Mouse (Mus musculus): ENCODE data around the gene Rex1bd. TPM values are rescaled to one million over a fixed set of nuclear protein-coding genes. Genes with fewer than 3 reads are reported as not detected.

Rex1bd gene
- total RNA-seq (2021), result 100 to 1,000 TPM in 1 of 2 experiments, 10 to 100 TPM in 1; 91.1 to 101 TPM

DNA sequence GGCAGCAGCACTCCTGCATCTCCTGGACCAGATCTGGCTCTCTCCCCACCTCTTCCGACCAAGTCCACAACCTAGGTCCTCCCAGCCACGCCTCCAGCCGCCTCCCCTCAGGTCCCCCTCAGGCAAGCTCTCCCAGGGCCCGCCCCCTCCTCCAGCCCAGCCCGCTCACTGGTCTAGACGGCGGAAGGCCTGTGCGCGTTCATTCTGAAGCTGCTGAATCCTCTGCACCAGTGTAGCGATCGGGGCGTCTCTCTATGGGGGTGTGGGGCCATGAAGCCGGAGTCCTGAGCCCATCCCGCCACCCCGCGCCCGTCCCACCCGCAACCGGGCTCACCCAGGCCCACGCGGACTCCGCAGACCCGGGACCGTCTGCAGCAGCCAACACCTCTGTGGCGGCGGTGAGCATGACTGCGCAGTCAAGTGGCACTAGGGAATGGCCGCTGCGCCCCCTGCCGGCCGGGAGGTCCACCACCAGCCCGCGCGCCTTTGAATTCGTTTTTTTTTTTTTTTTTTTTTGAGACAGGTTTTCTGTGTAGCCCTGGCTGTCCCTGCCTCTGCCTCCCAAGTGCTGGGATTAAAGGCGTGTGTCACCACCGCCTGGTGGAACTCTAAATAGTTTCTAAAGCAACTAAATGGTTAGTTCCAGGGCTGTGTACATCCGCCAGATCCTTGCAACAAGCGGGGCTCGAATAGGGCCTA is at the start of gene Rex1bd:
TSS of gene Rex1bd (minus strand) at position 425 of the 699 bp plus-strand sequence.
- peak; percentile 95 to 98 for DNase-seq (ENCODE audit: extremely low spot score in 1 of 2, low spot score in 1 of 2)

DNA sequence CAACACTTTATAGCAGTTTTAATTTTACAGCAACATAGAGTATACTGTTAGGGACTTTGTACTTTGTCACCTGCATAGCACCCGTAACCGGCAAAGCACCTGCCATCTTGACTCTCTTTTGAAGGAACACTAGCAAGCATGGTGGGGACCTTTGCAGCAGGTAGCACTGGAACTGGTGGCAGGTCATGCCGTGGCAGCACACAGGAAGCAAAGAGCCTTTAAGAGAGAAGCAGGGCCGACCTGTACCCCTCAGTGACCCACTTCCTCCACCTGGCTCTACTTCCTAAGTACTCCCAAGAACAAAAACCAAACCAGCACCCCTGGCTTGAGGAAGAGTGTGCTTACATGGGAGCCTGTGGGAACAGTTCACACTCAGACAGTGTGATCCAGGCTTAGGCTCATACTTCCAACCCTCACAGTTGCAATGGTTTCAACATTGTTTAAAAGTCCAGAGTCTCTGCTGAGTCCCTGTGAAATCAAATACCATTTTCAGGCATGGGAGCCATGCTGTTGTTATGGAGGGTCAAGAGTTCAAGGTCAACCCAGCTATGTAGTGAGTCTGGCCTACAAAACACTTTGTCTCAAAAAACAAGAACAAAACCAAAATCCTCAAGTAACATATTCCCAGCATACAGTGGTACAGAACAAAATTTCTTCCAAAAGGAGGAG is 48.7 kb upstream of the Rex1bd start:
- no peak for DNase-seq (ENCODE audit: extremely low spot score in 1 of 2, low spot score in 1 of 2)

DNA sequence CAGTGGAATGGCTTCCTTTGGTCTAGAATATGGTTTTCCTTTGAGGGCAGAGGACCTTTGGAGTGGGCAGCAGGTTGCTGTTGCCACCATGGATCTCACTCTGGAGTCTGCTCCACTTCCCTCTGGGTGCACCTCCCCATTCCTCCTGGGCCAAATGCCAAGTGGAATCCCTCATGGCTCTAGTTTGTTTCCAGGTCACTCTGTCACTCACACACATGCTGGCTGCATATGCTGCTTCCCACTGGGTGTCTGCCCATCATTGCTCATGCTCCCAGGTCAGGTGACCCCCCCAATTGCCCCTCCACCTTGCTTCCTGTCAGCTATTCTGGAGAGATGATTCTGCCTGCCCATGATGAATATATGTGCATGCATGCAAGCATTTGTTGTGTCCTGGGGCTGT is 47.2 kb upstream of the Rex1bd start:
- DNase-seq (ENCODE audit: extremely low spot score in 1 of 2, low spot score in 1 of 2), result peak in 1 of 2 experiments; percentile 21

DNA sequence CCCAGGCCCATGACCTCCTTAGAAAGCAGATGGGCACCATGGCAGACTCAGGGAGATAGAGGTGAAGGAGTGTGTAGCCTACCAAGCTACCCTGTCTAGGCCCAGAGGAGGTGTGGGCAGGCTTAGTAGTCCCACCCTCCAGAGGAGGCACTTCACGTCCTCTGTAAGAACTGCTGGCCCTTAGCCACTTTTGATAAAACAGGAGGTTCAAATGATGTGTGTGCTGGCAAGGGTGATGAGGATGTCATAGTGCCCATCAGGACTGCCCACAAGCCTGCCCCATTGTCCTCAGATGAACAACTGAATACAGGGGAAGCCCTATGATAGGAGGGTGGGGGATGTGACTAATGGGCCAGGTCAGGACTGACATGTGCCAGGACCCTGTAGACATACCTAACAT is 46.3 kb upstream of the Rex1bd start:
- no peak for DNase-seq (ENCODE audit: extremely low spot score in 1 of 2, low spot score in 1 of 2)

DNA sequence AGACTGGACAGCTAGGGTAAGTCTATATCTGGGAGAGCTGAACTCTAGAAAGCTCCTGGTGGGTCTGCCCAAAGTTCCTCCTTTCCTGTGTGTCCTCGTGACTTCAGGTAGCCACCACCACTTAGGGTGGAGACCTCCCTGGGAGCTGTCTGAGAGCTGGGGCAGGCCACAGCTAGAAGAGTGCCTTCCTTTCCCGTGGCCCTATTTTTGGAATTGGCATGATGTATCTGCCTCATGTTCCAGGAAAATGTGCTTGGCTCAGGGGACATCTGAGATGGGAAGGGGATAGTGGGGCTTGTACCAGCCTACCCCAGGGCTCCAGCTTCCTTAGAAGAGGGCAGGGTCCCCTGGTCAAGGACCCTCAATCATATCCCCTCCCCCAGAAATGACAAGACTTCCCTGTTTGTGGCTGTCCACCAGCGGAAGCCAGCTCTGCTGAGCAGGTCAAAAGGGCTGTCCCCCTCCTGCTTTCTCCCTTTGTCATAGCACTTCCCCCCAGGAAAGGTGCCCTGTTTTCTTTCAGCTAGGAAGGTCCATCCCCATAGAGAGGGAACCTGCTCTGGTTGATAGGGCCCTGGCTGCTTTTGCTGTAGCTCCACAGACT is 45.1 kb upstream of the Rex1bd start:
- DNase-seq (ENCODE audit: extremely low spot score in 1 of 2, low spot score in 1 of 2), result no peak

DNA sequence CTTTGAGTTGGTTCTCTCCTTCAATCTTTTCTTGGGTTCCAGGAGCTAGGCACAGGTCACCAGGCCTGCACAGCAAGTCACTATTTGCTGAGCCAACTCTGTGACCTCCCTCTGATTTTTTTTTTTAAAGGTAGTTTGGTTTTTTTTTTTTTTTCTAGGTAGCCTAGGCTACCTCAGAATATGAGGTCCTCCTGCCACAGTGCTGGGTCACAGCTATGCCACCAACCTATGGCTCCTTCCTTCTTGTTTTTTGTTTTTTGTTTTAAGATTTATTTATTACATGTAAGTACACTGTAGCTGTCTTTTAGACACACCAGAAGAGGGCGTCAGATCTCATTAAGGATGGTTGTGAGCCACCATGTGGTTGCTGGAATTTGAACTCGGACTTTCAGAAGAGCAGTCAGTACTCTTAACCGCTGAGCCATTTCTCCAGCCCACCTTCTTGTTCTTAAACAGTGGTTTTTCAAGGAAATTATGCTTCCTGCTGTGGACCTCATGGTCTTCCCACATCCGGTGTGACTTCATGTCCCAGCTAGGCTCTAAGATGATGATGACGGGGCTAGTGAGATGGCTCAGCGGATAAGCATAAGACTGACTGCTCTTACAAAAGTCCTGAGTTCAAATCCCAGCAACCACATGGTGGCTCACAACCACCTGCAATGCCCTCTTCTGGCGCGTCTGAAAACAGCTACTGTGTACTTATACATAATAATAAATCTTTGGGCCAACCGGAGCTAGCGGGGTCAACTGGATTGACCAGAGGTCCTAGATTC is 43.0 kb upstream of the Rex1bd start:
- DNase-seq (ENCODE audit: extremely low spot score in 1 of 2, low spot score in 1 of 2), result no peak

DNA sequence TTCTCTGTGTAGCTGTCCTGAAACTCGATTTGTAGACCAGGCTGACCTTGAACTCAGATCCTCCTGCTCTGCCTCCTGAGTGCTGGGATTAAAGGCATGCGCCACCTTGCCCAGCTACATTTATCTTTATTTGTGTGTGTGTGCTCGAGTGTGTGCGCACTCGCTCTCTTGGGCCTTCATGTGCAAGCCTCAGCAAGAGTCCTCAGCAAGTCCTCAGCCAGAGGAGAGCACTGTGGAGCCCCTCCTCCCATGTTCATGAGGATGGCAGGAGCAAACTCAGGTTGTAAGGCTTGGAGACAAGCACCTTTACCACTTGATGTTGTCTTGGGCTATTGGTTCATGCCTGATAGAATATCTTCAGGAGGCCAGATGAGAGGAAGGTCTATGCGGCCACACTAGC is 41.2 kb upstream of the Rex1bd start:
- no peak for DNase-seq (ENCODE audit: extremely low spot score in 1 of 2, low spot score in 1 of 2)

DNA sequence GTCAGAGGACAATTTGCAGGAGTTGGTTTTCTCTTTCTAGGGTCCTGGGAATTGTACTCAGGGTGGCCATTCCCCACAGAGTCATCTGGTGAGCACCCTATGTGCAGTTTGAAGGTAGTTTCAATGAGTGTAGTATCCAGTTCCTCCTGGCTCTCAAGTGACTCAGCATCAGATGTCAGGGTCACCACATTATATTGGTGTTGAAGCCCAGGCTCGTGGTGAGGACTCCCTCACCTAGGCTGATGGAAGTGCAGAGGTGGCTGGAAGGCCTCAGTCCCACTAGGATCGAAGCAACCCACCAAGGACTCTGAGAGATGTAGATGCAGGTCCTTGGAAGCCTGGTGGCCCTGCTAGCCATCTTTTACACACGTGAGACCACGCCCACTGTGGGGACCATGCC is 39.9 kb upstream of the Rex1bd start:
- no peak for DNase-seq (ENCODE audit: extremely low spot score in 1 of 2, low spot score in 1 of 2)

DNA sequence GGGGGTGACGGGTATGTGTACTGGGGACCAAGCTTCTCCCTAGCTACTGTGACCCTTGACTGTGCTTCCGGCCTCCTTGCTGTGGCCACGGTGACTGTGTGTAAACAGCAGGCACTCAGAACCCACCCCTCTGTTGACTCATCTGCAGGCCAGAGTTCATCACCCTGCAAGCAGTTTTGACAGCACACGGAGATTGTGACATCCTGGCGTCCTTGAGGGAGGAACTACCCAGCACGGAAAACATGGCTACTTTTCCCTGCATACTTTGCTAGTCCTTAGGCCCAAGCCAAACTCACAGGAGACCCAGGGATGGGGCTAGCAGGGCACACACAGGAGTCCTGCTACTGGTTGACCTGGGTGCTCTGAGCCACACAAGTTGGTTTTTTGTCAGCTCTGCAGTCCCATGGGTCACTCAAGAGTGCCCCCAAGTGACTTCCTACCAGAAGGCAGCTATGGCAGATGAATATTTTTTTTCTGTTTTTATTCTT is 37.7 kb upstream of the Rex1bd start:
- no peak for DNase-seq (ENCODE audit: extremely low spot score in 1 of 2, low spot score in 1 of 2)

DNA sequence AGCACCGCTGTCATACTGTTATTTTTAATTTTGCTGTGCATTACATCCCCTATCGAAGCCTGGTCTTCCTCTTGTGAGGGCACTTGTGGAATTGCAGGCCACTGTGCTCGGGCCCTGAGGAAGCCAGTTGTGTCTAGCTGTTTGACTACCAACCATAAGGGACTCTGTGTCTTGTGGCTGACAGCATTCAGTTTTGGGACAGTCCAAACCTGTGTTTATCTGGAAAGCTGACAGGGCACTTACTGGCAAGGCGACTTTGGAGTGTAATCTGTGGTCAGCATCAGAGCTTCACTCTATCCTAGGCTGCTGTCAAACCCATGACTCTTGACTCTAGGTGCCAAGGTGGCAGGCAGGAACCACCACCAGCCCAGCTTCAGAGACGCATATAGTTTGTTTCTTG is 34.5 kb upstream of the Rex1bd start:
- DNase-seq (ENCODE audit: extremely low spot score in 1 of 2, low spot score in 1 of 2), result no peak

DNA sequence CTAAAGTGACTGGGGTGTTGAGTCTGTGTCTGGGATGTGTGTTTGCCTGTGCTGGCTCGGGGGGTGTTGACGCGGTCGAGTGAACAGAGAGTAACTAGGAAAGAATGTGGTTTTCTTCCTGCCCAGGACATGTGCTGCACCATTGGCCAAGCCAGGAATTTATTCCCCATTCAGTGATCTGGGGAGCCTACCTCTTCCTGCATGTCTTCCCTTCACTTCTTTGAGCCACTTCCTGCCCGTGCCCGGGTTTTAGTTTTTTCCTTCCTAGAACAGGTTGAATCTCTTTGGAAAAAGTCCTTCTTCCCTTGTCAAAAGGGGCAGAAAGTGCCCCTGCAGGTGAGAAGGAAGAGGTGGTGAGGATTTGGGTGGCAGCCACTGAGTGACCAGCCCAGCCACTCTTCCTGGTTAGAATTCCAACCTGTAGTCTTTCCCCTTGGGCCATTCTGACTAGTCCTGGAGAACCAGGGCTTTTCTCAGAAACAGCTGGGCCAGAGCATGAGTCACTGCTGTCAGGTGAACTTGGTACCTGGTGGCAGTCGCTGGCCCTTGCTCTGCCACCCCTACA is 34.0 kb upstream of the Rex1bd start:
- no peak for DNase-seq (ENCODE audit: extremely low spot score in 1 of 2, low spot score in 1 of 2)

DNA sequence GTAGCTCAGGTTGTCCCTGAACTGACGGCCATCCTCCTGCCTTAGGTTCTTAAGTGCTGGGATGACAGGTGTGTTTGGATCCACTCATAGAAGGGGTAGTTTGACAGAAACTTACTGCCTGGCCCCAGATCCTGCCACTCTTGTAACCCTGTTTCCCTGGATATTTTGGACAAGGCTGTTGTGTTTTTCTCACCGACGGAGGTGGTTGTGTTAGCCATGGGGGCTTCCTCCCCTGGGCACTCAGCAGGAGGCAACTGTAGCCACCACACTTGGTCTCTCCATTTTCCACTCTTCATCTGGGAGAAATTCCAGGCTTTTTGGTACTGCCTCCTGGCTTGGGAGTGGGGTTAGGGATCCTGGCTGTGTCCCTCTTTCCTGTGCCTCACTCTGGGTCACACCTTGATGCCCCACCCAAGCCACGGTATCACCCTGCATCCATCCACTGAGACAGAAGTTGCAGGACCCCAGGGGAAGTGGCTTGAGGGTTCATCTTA is 33.5 kb upstream of the Rex1bd start:
- no peak for DNase-seq (ENCODE audit: extremely low spot score in 1 of 2, low spot score in 1 of 2)

DNA sequence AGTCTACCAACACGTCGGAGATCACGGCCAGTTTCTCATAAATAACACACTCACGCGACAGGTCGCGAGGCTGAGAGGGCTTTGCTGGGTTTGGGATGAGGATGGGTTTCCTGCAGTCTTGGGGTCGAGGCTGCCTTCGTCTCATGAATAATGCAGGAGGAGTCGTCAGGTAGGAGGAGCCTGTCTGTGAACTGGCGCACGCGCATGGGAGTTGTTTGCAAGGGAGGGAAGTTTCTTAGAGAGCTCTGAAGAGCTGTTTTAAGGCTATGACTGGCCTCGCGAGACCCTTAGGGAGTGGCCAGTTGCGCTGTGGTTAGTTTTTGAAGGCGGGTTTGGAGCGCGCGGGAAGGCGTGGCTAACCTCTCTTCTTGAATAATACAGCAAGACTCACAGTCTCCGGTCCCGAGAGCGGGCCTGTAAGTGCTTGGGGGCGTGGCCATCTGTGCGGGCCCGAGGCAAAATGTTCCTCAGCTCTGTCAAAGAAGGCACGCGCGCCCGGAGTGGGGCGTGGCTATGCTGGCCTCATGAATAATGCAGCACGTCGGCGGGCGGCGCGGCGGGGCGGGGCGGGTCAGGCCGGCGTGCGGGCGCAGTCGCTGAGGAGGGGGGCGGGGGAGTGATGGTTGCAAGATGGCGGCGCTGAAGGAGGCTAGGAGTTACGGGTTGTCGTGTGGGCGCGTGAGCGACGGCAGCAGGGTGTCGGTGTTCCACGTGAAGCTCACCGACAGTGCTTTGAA is 32.7 kb upstream of the Rex1bd start, which contains the start of gene Ell:
TSS of gene Ell (plus strand) at position 381 of the 737 bp plus-strand sequence.
- peak; percentile 96 to 99 for DNase-seq (ENCODE audit: extremely low spot score in 1 of 2, low spot score in 1 of 2)

DNA sequence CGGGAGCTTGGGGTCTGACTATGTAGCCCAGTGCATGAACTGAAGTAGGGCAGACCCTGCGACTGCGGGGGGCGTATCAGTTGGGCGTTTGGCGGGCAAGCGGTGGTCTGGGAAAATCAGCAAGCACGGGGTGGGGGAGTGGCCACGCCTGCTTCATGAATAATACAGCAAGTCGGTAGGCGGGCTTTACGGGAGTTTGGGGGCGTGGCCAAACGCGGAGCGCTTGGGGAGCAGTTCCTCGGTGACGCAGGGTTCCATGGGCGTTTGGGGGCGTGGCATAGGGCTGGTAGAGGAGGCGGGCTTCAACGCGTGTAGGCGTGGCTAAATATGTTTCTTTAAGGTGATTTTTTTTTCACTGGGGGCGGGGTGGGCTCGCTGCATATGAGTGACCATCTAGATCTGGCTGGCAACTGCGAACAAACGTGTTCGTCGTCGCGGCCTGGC is 32.1 kb upstream of the Rex1bd start:
- peak in 1 of 2 experiments; percentile 98 for DNase-seq (ENCODE audit: extremely low spot score in 1 of 2, low spot score in 1 of 2)

DNA sequence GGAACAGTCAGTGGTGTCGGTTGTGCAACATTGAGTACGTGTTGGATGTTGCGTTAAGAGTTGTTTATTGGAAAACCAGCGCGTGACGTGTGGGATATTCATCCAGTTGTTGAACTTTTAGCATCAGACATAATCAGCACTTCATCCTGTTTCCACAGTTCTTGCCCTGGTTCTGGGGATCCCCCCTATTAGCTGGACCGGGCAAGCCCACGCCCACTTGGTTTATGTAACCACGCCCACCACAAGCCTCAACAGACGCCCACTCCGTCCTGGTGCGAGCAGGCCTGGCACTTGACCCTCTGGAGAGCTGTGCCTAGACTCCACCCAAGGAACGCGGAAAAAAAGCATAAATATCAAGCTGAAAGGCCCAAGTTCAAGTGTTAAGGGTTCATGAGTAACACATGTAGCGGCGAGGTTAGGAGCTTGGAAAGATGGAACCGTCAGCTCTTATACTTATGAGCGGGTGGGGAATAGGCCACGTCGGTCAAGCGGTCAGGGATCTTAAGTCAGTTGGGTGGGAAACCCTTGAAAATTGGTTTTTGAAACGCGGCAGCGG is 31.6 kb upstream of the Rex1bd start:
- no peak for DNase-seq (ENCODE audit: extremely low spot score in 1 of 2, low spot score in 1 of 2)

DNA sequence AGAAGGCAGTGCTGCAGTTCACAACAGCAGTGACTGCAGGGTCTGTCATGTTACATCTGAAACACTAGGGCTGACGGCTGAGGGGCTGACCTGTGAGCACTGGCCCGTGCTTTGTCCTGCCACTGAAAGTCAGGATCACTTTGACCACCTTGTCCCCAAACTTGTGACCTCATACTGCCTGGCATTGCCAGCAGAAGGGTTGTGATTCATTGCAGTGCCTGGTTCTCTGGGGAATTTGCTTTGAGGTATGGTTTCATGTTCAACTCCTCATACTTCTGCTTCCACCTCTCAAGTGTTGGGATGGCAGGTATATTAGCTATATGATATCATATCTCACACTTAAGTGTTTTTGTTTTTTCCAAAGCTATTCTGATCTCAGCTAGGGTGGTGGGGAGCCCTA is 29.1 kb upstream of the Rex1bd start:
- no peak for DNase-seq (ENCODE audit: extremely low spot score in 1 of 2, low spot score in 1 of 2)

DNA sequence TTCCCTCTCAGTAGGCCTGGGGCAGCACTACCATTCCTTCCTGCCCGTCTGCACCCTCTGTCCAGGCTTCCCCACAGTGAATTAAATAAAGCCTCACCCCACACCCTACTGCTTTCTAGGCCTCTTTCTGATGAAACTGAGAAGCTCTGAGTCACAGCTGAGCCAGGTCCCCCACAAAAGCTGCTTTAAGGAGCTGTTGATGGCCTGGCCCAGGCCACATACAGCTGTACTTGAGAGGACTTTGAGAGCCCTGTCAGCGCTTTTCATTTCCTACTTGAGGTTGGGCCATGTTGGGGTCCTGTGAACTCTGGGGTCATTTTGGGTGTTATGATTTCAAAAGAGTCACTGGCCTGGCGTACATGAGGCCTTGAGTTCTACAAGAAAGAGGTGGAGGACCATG is 28.7 kb upstream of the Rex1bd start:
- DNase-seq (ENCODE audit: extremely low spot score in 1 of 2, low spot score in 1 of 2), result no peak

DNA sequence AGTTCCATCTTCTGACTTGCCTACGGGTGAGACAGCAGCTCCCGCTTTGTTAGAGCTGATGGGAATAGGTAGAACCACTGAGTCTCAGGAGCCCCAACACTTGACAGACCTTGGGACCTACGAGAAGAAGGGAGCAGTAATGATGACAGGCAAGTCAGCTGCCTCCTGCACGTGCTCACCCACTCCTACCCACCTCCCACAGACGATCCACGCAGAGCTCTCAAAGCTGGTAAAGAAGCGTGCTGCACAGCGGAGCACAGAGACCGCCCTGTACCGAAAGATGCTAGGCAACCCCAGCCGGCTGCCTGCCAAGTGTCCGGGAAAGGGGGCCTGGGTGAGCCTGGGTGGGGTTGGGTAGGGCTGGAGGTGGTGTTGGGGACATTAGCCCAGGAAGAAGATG is 27.7 kb upstream of the Rex1bd start:
- DNase-seq (ENCODE audit: extremely low spot score in 1 of 2, low spot score in 1 of 2), result no peak

DNA sequence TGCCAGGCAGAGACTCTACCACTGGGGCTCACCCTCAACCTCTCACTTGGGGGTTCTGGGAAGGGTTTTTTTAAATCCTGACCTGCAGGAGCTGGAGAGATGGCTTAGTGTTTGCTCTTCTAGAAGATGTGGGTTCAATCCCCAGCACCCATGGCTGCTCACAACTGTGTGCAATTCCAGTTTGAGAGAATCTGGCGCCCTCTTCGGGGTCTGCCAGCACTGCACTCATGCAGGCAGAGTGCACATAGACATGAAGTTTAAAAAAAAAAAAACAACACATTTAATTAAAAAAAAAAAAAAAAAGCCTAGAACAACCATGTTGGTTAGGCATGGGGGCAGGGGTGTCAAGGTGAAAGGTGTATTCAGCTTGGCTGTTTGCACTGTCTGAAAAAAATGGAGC is 23.8 kb upstream of the Rex1bd start:
- DNase-seq (ENCODE audit: extremely low spot score in 1 of 2, low spot score in 1 of 2), result no peak
